In genomic region chr1:37049159-37049558, GRCm38 (mm10) we compare ENCODE assay signal across 26 mouse cellular contexts. TPM values are rescaled to one million over a fixed set of nuclear protein-coding genes. Genes with fewer than 3 reads are reported as not detected.
A peak's percentile ranks its signal among the peaks of the same experiment; 100 is the strongest.
DNase-seq lines count a peak whose midpoint lies in the region; ATAC-seq and TF ChIP-seq lines count a peak whose summit lies in the region.
"Had no signal": no experiment of that assay in that cellular context is flagged by ENCODE, and none has a peak within 500 bp of the region (broad histone marks: within the 10 kb centered on the region; RNA-seq: fewer than 3 reads in every experiment).

No protein-coding gene starts in this region.

- H3K36me3 ChIP-seq in heart, embryonic 12.5 days: no peaks in the 10 kb centered on the region
- H3K36me3 ChIP-seq in limb, embryonic 14.5 days (ENCODE audit: control insufficient read depth, insufficient read depth, low read length): no peaks in the 10 kb centered on the region
- no peaks in the 10 kb centered on the region for H3K36me3 ChIP-seq in midbrain, embryonic 14.5 days (ENCODE audit: control insufficient read depth, insufficient read depth, low read length)
- H3K36me3 ChIP-seq: embryonic facial prominence, embryonic 15.5 days; forebrain, embryonic 10.5 days; hindbrain, embryonic 13.5 days had no signal

- H3K4me1 ChIP-seq in heart, embryonic 12.5 days (replicated peaks): no peaks in the 10 kb centered on the region
- H3K4me1 ChIP-seq in limb, embryonic 14.5 days (ENCODE audit: control insufficient read depth, insufficient read depth, low read length): no peaks in the 10 kb centered on the region
- H3K4me1 ChIP-seq in midbrain, embryonic 14.5 days (ENCODE audit: control insufficient read depth, insufficient read depth, low read length): no peaks in the 10 kb centered on the region
- H3K4me1 ChIP-seq: forebrain, embryonic 10.5 days; hindbrain, embryonic 13.5 days had no signal

- H3K4me3 ChIP-seq in heart, embryonic 12.5 days: no peak overlapping the region
- no peak overlapping the region for H3K4me3 ChIP-seq in limb, embryonic 14.5 days (replicated peaks; ENCODE audit: low read length)
- H3K4me3 ChIP-seq in layer of hippocampus, adult 2 months: no peak overlapping the region
- no peak overlapping the region for H3K4me3 ChIP-seq in midbrain, embryonic 14.5 days (replicated peaks; ENCODE audit: low read depth, low read length)
- H3K4me3 ChIP-seq: embryonic facial prominence, embryonic 15.5 days; erythroblast, embryonic 14.5 days; forebrain, embryonic 10.5 days; gastrocnemius, adult 2 months; hindbrain, embryonic 13.5 days had no signal

- no peaks in the 10 kb centered on the region for H3K27me3 ChIP-seq in heart, embryonic 12.5 days (replicated peaks)
- H3K27me3 ChIP-seq in limb, embryonic 14.5 days (ENCODE audit: control insufficient read depth, insufficient read depth, low read length): no peaks in the 10 kb centered on the region
- H3K27me3 ChIP-seq in midbrain, embryonic 14.5 days (ENCODE audit: control insufficient read depth, insufficient read depth, low read length): no peaks in the 10 kb centered on the region
- H3K27me3 ChIP-seq: embryonic facial prominence, embryonic 15.5 days; hindbrain, embryonic 13.5 days had no signal

- WGBS in heart, embryonic 12.5 days: 50% methylated on average over 4 of the region's 4 CpGs
- WGBS in limb, embryonic 14.5 days: 31% methylated on average over 4 of the region's 4 CpGs
- WGBS in midbrain, embryonic 14.5 days: 49% methylated on average over 4 of the region's 4 CpGs

- no peak overlapping the region for H3K27ac ChIP-seq in heart, embryonic 12.5 days (ENCODE audit: poor library complexity, severe bottlenecking)
- no peak overlapping the region for H3K27ac ChIP-seq in limb, embryonic 14.5 days (replicated peaks; ENCODE audit: low read depth, low read length)
- no peak overlapping the region for H3K27ac ChIP-seq in layer of hippocampus, adult 2 months
- H3K27ac ChIP-seq in midbrain, embryonic 14.5 days (replicated peaks; ENCODE audit: low read depth, low read length): no peak overlapping the region
- H3K27ac ChIP-seq: embryonic facial prominence, embryonic 15.5 days; forebrain, embryonic 10.5 days; gastrocnemius, adult 2 months; hindbrain, embryonic 13.5 days; hindbrain, postnatal 0 days had no signal

- H3K4me2 ChIP-seq in heart, embryonic 12.5 days: no peak overlapping the region
- H3K4me2 ChIP-seq in limb, embryonic 14.5 days (replicated peaks; ENCODE audit: low read depth, low read length, severe bottlenecking): no peak overlapping the region
- H3K4me2 ChIP-seq in midbrain, embryonic 14.5 days (ENCODE audit: low read length): no peak overlapping the region
- H3K4me2 ChIP-seq: embryonic facial prominence, embryonic 15.5 days; hindbrain, embryonic 13.5 days had no signal

- TF ChIP-seq CTCF in layer of hippocampus, adult 2 months (conservative IDR thresholded peaks at IDR 0.05): no peak

- ATAC-seq in heart, embryonic 12.5 days (ENCODE audit: insufficient number of reproducible peaks, low FRiP score): no peak
- ATAC-seq in limb, embryonic 14.5 days (ENCODE audit: low FRiP score, low read depth): no peak
- no peak for ATAC-seq in midbrain, embryonic 14.5 days (ENCODE audit: low FRiP score, low TSS enrichment)
- ATAC-seq: CD4-positive, CD25-positive, alpha-beta regulatory T cell, adult 4 months; forebrain, embryonic 14.5 days; hindbrain, postnatal 0 days had no signal

- DNase-seq in heart, adult 11 months: peak; percentile 21
- DNase-seq in kidney, postnatal 4 days: peak; percentile 24 to 44
- DNase-seq in kidney, adult 18-20 months: no peak
- DNase-seq in limb, embryonic 14.5 days (ENCODE audit: low spot score): peak; percentile 11
- DNase-seq in layer of hippocampus, adult 2 months (ENCODE audit: low spot score in 2 of 2): no peak
- DNase-seq in midbrain, embryonic 14.5 days: no peak
- DNase-seq: adrenal gland, postnatal 10 days; B cell, adult 2 months; cerebellum, adult 11 months; cerebellum, adult 8-10 months; cerebellum, postnatal 14 days; embryo, embryonic 11 days; gastrocnemius, adult 2 months; gastrocnemius, postnatal 25 days; heart, postnatal 10 days; heart, postnatal 4 days had no signal

- no peak for TF ChIP-seq POLR2A in limb, embryonic 14.5 days (IDR thresholded peaks at IDR 0.05; ENCODE audit: borderline replicate concordance, extremely low read depth, insufficient read depth, insufficient read length)

- H3K9me3 ChIP-seq in heart, embryonic 12.5 days (replicated peaks): peaks cover 9% of the 10 kb centered on the region
- 0 out of 2 replicates have a peak, but pooled peaks cover 6% of the 10 kb centered on the region for H3K9me3 ChIP-seq in limb, embryonic 14.5 days (ENCODE audit: control insufficient read depth, low read length)
- peaks cover 11% of the 10 kb centered on the region; the same call in 1 of the 2 replicates for H3K9me3 ChIP-seq in midbrain, embryonic 14.5 days (ENCODE audit: control insufficient read depth, low read length)
- H3K9me3 ChIP-seq: embryonic facial prominence, embryonic 15.5 days had no signal

- H3K9ac ChIP-seq in heart, embryonic 12.5 days: no peak overlapping the region
- H3K9ac ChIP-seq in limb, embryonic 14.5 days (ENCODE audit: low read depth, low read length, severe bottlenecking): no peak overlapping the region
- no peak overlapping the region for H3K9ac ChIP-seq in midbrain, embryonic 14.5 days (replicated peaks; ENCODE audit: low read length)
- H3K9ac ChIP-seq: embryonic facial prominence, embryonic 15.5 days; hindbrain, embryonic 13.5 days had no signal

RNA-seq across cellular contexts. Expression of gene Vwa3b, which starts 22.8 kb away (rescaled TPM):
- 0.09 TPM in 1 of 2 replicates, not detected in the other for polyA plus RNA-seq in heart, embryonic 12.5 days (2016; fragmentation: Nextera tagmentation; extraction: Ambion mirVana)
- polyA plus RNA-seq in limb, embryonic 14.5 days (2012; rRNA removed): 0.33 and 1.0 TPM in 2 replicates
- 1.2 and 1.6 TPM in 2 replicates for polyA plus RNA-seq in limb, embryonic 14.5 days (2014; fragmentation: Nextera tagmentation; extraction: Ambion mirVana)
- total RNA-seq in layer of hippocampus, adult 2 months (2021): 10 to 100 TPM; 21.0 to 21.9 TPM
- polyA plus RNA-seq in midbrain, embryonic 14.5 days (2014; fragmentation: Nextera tagmentation; extraction: Ambion mirVana): 0.34 and 0.54 TPM in 2 replicates
- total RNA-seq: common myeloid progenitor, adult 5-6 weeks; granulocyte monocyte progenitor cell, adult 5-6 weeks had no signal
- polyA plus RNA-seq: erythroblast, embryonic 14.5 days had no signal

Comparison
In these comparisons a context has a peak if more than half of its experiments do, and no peak if none do; other contexts are left out.
1. DNase-seq: peak in heart, adult 11 months (single experiment), kidney, postnatal 4 days (2 of 2) and limb, embryonic 14.5 days (single experiment); none in kidney, adult 18-20 months (single experiment), layer of hippocampus, adult 2 months (0 of 2) and midbrain, embryonic 14.5 days (single experiment).